Mouse (Mus musculus) CD4-positive, CD25-positive, alpha-beta regulatory T cell, adult 4 months (primary cell): ENCODE results near the gene P2rx2. TPM values are rescaled to one million over a fixed set of nuclear protein-coding genes. Genes with fewer than 3 reads are reported as not detected.

Experiments used
- ATAC-seq: one replicate; pipeline ENCODE4 v1.8.0; 2017
- polyA plus RNA-seq, 2 experiments: library from polyadenylated mRNA; unstranded; fragments of 100-300 nt; shearing (Covaris generic); gene quantifications; one replicate each; pipeline ENCODE4 v1.2.1; 2017

Gene P2rx2
- polyA plus RNA-seq, 2 experiments from 2014 or later, result not detected

DNA sequence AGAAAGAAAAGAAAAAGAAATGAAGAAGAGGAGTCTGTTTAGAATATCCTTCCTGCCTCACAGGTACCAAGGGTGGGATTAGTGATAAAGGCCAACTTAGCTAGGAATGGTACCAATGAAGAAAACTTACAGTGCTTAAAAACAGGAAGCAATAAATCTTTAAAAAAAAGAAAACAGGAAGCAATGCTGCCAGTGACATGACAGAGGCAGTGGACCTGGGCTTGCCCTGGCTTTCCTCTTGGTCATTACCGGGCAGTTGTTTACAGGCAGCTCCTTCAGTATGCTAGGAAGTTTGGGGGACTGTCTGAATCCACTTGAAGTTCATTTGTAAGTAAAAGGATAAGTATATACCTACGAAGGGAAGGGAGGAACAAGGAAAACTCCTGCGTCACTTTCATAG lies 12.5 kb downstream of the P2rx2 start:
- ATAC-seq, result no peak

DNA sequence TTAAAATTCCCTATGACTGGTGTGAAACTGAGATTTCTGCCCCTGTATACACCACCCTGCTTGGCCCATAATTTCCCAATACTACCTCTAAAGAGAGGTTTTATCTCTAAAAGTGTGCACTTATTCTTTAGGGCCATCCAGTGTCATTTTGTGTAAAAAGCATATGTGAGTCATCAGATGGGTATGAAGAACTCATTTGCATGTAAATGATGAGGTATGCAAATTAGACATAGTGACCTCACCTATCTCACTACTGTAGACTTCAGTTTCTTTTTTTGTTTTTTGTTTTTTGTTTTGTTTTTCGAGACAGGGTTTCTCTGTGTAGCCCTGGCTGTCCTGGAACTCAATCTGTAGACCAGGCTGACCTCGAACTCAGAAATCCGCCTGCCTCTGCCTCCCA lies 29.9 kb downstream of the P2rx2 start:
- ATAC-seq, result no peak

- ATAC-seq, result no peak
Observed at GRCm38 (mm10) chr5:110308861-110309260, 34.2 kb downstream of the P2rx2 start.

- peak; percentile 32 for ATAC-seq
Observed at GRCm38 (mm10) chr5:110300591-110300990, 42.4 kb downstream of the P2rx2 start.

DNA sequence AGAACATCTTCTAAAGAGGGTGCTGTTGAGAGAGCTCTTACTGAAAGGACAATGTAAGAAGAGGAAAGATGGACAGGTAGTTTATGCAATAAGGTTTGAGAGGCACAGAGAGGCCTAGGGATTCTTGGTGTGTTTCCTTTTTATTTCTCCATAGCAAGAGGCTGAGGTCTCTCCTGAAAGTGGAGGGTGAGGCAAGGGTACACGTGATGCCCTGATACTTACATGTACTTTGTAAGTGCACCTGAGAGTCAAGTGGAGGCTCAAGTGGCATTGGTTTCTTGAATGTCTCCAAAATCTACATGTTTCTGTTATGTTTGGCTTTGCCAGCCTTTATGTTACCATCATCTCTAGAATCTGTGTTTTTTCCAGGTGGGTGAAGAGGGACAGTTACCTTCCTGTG lies 46.4 kb downstream of the P2rx2 start:
- no peak for ATAC-seq

GRCm38 (mm10) chr5:110291649-110292048 lies 51.4 kb downstream of the P2rx2 start:
- ATAC-seq, result no peak

Other genes with a start within 250 kb of the P2rx2 start
- 1 to 10 TPM; 2.0 to 3.1 TPM for gene Gm35315, start 248.8 kb downstream of the P2rx2 start, polyA plus RNA-seq
- 1 to 10 TPM in 1 of 2 experiments, under 1 TPM in 1; 0.89 to 2.3 TPM for gene Plcxd1, start 243.2 kb downstream of the P2rx2 start, polyA plus RNA-seq
- 10 to 100 TPM; 10.9 to 18.3 TPM for gene Gtpbp6, start 235.0 kb downstream of the P2rx2 start, polyA plus RNA-seq
- 1 to 10 TPM; 4.0 to 4.5 TPM for gene Zfp605, start 233.1 kb downstream of the P2rx2 start, polyA plus RNA-seq
- 10 to 100 TPM; 51.4 to 68.2 TPM for gene Chfr, start 207.4 kb downstream of the P2rx2 start, polyA plus RNA-seq
- gene Golga3, start 166.5 kb downstream of the P2rx2 start, polyA plus RNA-seq, result 10 to 100 TPM; 19.7 to 37.2 TPM
- gene Ankle2, start 112.2 kb downstream of the P2rx2 start, polyA plus RNA-seq, result 10 to 100 TPM; 11.4 to 16.4 TPM
- 10 to 100 TPM; 29.2 to 31.7 TPM for gene Pgam5, start 73.3 kb downstream of the P2rx2 start, polyA plus RNA-seq
- 1 to 10 TPM; 1.1 to 2.7 TPM for gene Pxmp2, start 57.0 kb downstream of the P2rx2 start, polyA plus RNA-seq
- gene Pole, start 56.9 kb downstream of the P2rx2 start, polyA plus RNA-seq, result 1 to 10 TPM; 4.8 to 6.5 TPM
- gene Lrcol1, start 1.5 kb upstream of the P2rx2 start, polyA plus RNA-seq, result not detected
- 1 to 10 TPM; 4.2 to 7.2 TPM for gene Fbrsl1, start 105.3 kb upstream of the P2rx2 start, polyA plus RNA-seq
- 1 to 10 TPM; 4.0 to 7.2 TPM for gene Galnt9, start 201.1 kb upstream of the P2rx2 start, polyA plus RNA-seq